Mouse (Mus musculus): ENCODE measurements around the gene Klhl30. TPM values are rescaled to one million over a fixed set of nuclear protein-coding genes. Genes with fewer than 3 reads are reported as not detected.

The Klhl30 gene
- polyA plus RNA-seq, 1 experiment from 2014 or later: 0.41 TPM

GRCm38 (mm10) chr1:91405406-91406169 lies 54.8 kb downstream of the Klhl30 start:
- no peaks in the 10 kb centered on the region for H3K4me1 ChIP-seq
- H3K27me3 ChIP-seq: peaks cover 12% of the 10 kb centered on the region; the same call in 1 of the 2 replicates
- H3K27ac ChIP-seq: no peak overlapping the region
- H3K4me3 ChIP-seq: no peak overlapping the region
- H3K4me2 ChIP-seq (replicated peaks): no peak overlapping the region
- WGBS: 61% methylated on average over 23 of the region's 23 CpGs
- ATAC-seq (ENCODE audit: low FRiP score): no peak
- H3K36me3 ChIP-seq: no peaks in the 10 kb centered on the region
- H3K9ac ChIP-seq: no peak overlapping the region
- no peaks in the 10 kb centered on the region for H3K9me3 ChIP-seq (replicated peaks)

DNA sequence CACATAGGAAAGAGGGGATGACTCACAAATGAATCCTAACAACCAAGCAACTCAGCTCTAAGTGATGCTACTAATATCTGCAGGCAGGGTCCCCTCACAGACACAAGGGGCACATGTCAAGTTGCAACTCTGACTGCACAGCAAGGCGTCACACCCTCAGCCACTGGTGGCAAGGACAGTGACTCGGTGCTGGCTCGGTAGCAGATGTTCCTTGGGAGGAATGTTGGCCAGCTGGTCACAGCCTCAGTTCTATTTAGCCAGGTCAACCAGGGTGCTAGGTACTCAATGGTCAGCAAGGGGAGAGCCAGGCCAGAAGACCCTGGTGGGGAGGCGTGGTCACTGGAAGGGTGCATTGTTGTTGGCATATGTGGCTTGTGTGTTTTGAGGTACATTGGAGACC lies 57.0 kb downstream of the Klhl30 start:
- peaks cover 12% of the 10 kb centered on the region; the same call in 1 of the 2 replicates for H3K27me3 ChIP-seq
- H3K4me3 ChIP-seq: no peak overlapping the region
- H3K27ac ChIP-seq: no peak overlapping the region
- H3K9me3 ChIP-seq (replicated peaks): no peaks in the 10 kb centered on the region
- no peaks in the 10 kb centered on the region for H3K36me3 ChIP-seq
- peaks cover 18% of the 10 kb centered on the region for H3K4me1 ChIP-seq
- ATAC-seq (ENCODE audit: low FRiP score): no peak
- no peak overlapping the region for H3K9ac ChIP-seq
- no peak overlapping the region for H3K4me2 ChIP-seq (replicated peaks)
- 84% methylated on average over 4 of the region's 4 CpGs for WGBS

- Histone ChIP-seq H3K27ac (peak overlapping the region; percentile 97), H3K4me1 (peaks cover 38% of the 10 kb centered on the region)
Observed at GRCm38 (mm10) chr1:91411631-91412285, 60.9 kb downstream of the Klhl30 start.

More at GRCm38 (mm10) chr1:91411631-91412285, 60.9 kb downstream of the Klhl30 start:
- Histone ChIP-seq H3K27me3 (no peaks in the 10 kb centered on the region), H3K9ac (peak overlapping the region; percentile 92), H3K4me3 (peak overlapping the region; percentile 80), H3K36me3 (no peaks in the 10 kb centered on the region), H3K4me2 (replicated peaks) (peak overlapping the region; percentile 92), H3K9me3 (replicated peaks) (no peaks in the 10 kb centered on the region)
- ATAC-seq (ENCODE audit: low FRiP score): no peak
- WGBS: 51% methylated on average over 8 of the region's 8 CpGs

Other genes starting within 250 kb of the Klhl30 start
- gene Rbm44, start 205.9 kb upstream of the Klhl30 start, polyA plus RNA-seq (2016; fragmentation: Nextera tagmentation; extraction: Ambion mirVana): 0.69 and 1.5 TPM in 2 replicates
- 0.91 and 1.1 TPM in 2 replicates for gene Ramp1, start 171.2 kb upstream of the Klhl30 start, polyA plus RNA-seq (2016; fragmentation: Nextera tagmentation; extraction: Ambion mirVana)
- gene Ube2f, start 100.7 kb upstream of the Klhl30 start, polyA plus RNA-seq (2016; fragmentation: Nextera tagmentation; extraction: Ambion mirVana): 67.5 and 71.8 TPM in 2 replicates
- 13.1 and 14.0 TPM in 2 replicates for gene Scly, start 52.7 kb upstream of the Klhl30 start, polyA plus RNA-seq (2016; fragmentation: Nextera tagmentation; extraction: Ambion mirVana)
- gene Espnl, start 28.9 kb upstream of the Klhl30 start, polyA plus RNA-seq (2016; fragmentation: Nextera tagmentation; extraction: Ambion mirVana): 0.17 and 0.18 TPM in 2 replicates
- 0.49 and 0.90 TPM in 2 replicates for gene Erfe, start 15.4 kb downstream of the Klhl30 start, polyA plus RNA-seq (2016; fragmentation: Nextera tagmentation; extraction: Ambion mirVana)
- 147 and 148 TPM in 2 replicates for gene Ilkap, start 47.8 kb downstream of the Klhl30 start, polyA plus RNA-seq (2016; fragmentation: Nextera tagmentation; extraction: Ambion mirVana)
- gene Hes6, start 63.0 kb downstream of the Klhl30 start, polyA plus RNA-seq (2016; fragmentation: Nextera tagmentation; extraction: Ambion mirVana): 274 and 304 TPM in 2 replicates
- gene Per2, start 108.3 kb downstream of the Klhl30 start, polyA plus RNA-seq (2016; fragmentation: Nextera tagmentation; extraction: Ambion mirVana): 3.6 and 3.8 TPM in 2 replicates
- 12.9 and 13.0 TPM in 2 replicates for gene Traf3ip1, start 143.6 kb downstream of the Klhl30 start, polyA plus RNA-seq (2016; fragmentation: Nextera tagmentation; extraction: Ambion mirVana)
- 14.8 and 17.7 TPM in 2 replicates for gene Asb1, start 189.5 kb downstream of the Klhl30 start, polyA plus RNA-seq (2016; fragmentation: Nextera tagmentation; extraction: Ambion mirVana)

All from hindbrain, embryonic 12.5 days (tissue).